Mouse (Mus musculus): ENCODE data around the gene Pmm1. TPM values are rescaled to one million over a fixed set of nuclear protein-coding genes. Genes with fewer than 3 reads are reported as not detected.
A peak's percentile ranks its signal among the peaks of the same experiment; 100 is the strongest.

Gene Pmm1
- total and polyA plus RNA-seq, 2 experiments from 2014 or later = 142 to 164 TPM

DNA sequence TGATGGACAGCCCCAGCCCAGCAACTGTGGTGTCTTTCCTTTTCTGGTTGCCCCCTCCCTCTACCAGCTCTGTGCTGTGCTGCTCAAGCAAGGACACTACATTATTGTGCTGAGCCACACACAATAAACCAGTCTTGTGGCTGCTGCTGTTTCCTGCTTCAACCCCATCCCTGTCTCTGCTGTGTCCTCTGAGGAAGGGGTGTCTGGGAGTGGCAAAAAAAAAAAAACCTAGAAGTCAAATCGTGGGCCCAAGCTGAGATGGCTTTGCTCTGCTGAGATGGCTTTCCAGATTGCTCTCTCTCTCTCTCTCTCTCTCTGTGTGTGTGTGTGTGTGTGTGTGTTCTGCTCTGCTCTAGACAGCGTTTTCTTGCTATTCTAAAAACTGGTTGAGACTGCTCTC is 7.7 kb upstream of the Pmm1 start:
- no peak overlapping the region for H3K4me3 ChIP-seq (ENCODE audit: low read length)
- H3K9ac ChIP-seq (replicated peaks; ENCODE audit: low read length) = no peak overlapping the region
- no peaks in the 10 kb centered on the region for H3K9me3 ChIP-seq (ENCODE audit: low read length)
- no peaks in the 10 kb centered on the region for H3K4me1 ChIP-seq (ENCODE audit: insufficient read depth, low read length)
- WGBS = 63% methylated on average over 2 of the region's 2 CpGs
- no peaks in the 10 kb centered on the region for H3K27me3 ChIP-seq (ENCODE audit: insufficient read depth, low read length)
- TF ChIP-seq CTCF (IDR thresholded peaks at IDR 0.05; ENCODE audit: low read depth) = no peak
- H3K36me3 ChIP-seq (ENCODE audit: insufficient read depth, low read length) = no peaks in the 10 kb centered on the region
- DNase-seq (ENCODE audit: low spot score) (no peak), ATAC-seq (no peak)
- no peak overlapping the region for H3K4me2 ChIP-seq (ENCODE audit: low read depth, low read length)
- no peak overlapping the region for H3K27ac ChIP-seq

DNA sequence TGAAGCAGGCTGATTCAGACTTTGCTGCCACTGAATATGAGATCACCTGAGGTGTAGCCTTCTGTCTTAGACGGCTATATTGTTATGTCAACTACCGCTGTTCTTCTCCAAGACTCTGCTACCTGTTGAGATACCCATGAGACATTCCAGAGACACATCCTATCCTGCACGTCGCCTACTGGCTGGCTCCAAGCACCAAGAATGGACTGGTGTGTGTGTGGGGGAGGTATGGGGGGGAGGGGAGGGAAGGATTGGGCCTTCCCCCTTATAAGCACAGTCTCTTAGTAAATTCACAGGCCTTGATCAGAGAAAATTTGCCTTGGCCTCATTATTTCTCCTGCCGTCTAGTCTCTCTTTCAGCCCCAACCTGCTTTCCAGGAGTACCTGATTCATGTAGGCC is 7.1 kb upstream of the Pmm1 start:
- ATAC-seq (no peak), DNase-seq (ENCODE audit: low spot score) (no peak)
- H3K4me1 ChIP-seq (ENCODE audit: insufficient read depth, low read length) = no peaks in the 10 kb centered on the region
- H3K9ac ChIP-seq (replicated peaks; ENCODE audit: low read length) = no peak overlapping the region
- no peak overlapping the region for H3K4me3 ChIP-seq (ENCODE audit: low read length)
- TF ChIP-seq CTCF (IDR thresholded peaks at IDR 0.05; ENCODE audit: low read depth) = no peak
- no peaks in the 10 kb centered on the region for H3K9me3 ChIP-seq (ENCODE audit: low read length)
- no peaks in the 10 kb centered on the region for H3K36me3 ChIP-seq (ENCODE audit: insufficient read depth, low read length)
- 94% methylated on average over 5 of the region's 5 CpGs for WGBS
- no peak overlapping the region for H3K27ac ChIP-seq
- H3K4me2 ChIP-seq (ENCODE audit: low read depth, low read length) = no peak overlapping the region
- H3K27me3 ChIP-seq (ENCODE audit: insufficient read depth, low read length) = no peaks in the 10 kb centered on the region

- Histone ChIP-seq H3K27ac (no peak overlapping the region), H3K36me3 (ENCODE audit: insufficient read depth, low read length) (no peaks in the 10 kb centered on the region)
These were observed 5.5 kb upstream of the Pmm1 start for GRCm38 (mm10) chr15:81966062-81966829.

DNA sequence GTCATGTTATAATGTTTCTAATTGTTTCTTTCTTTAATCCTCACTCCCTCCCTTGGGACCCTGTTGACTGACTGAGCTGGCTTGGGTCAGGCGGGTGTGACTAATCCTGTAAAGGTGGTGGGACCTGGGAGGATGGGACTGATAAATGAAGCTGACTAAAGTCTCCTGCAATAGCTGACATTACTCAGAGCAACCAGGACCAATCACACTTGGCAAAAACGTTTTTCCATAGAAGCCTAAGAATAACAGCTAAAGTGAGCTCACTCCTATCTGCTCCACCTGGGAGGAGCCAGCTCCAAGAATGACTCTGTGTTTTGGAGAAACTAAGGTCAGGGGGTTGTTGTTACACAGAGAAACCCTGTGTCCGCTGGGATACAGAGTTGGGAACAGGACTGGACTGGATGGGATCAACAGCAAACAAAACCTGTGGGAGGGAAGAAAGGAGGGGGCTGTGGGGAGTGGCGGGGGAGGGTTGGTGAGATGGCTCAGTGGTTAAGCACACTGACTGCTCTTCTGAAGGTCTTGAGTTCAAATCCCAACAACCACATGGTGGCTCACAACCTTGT is 4.3 kb upstream of the Pmm1 start:
- Histone ChIP-seq H3K9me3 (ENCODE audit: low read length) (no peaks in the 10 kb centered on the region), H3K4me2 (ENCODE audit: low read depth, low read length) (no peak overlapping the region), H3K4me1 (ENCODE audit: insufficient read depth, low read length) (no peaks in the 10 kb centered on the region), H3K4me3 (ENCODE audit: low read length) (no peak overlapping the region), H3K9ac (replicated peaks; ENCODE audit: low read length) (no peak overlapping the region), H3K27ac (no peak overlapping the region), H3K27me3 (ENCODE audit: insufficient read depth, low read length) (no peaks in the 10 kb centered on the region), H3K36me3 (ENCODE audit: insufficient read depth, low read length) (no peaks in the 10 kb centered on the region)
- no peak for DNase-seq (ENCODE audit: low spot score)
- WGBS = 52% methylated on average over 4 of the region's 4 CpGs
- no peak for ATAC-seq
- TF ChIP-seq CTCF (IDR thresholded peaks at IDR 0.05; ENCODE audit: low read depth) = no peak

More at GRCm38 (mm10) chr15:81966062-81966829, 5.5 kb upstream of the Pmm1 start:
- Histone ChIP-seq H3K27me3 (ENCODE audit: insufficient read depth, low read length) (no peaks in the 10 kb centered on the region), H3K4me3 (ENCODE audit: low read length) (no peak overlapping the region), H3K9me3 (ENCODE audit: low read length) (no peaks in the 10 kb centered on the region), H3K4me2 (ENCODE audit: low read depth, low read length) (no peak overlapping the region), H3K4me1 (ENCODE audit: insufficient read depth, low read length) (no peaks in the 10 kb centered on the region), H3K9ac (replicated peaks; ENCODE audit: low read length) (no peak overlapping the region)
- no peak for TF ChIP-seq CTCF (IDR thresholded peaks at IDR 0.05; ENCODE audit: low read depth)
- DNase-seq (ENCODE audit: low spot score) (no peak), ATAC-seq (no peak)
- 83% methylated on average over 13 of the region's 14 CpGs for WGBS

GRCm38 (mm10) chr15:81964262-81964661 is 3.5 kb upstream of the Pmm1 start:
- ATAC-seq (no peak), DNase-seq (ENCODE audit: low spot score) (no peak)
- WGBS = 79% methylated on average over 1 of the region's 1 CpGs
- Histone ChIP-seq H3K4me3 (ENCODE audit: low read length) (no peak overlapping the region), H3K9me3 (ENCODE audit: low read length) (no peaks in the 10 kb centered on the region), H3K9ac (replicated peaks; ENCODE audit: low read length) (no peak overlapping the region), H3K36me3 (ENCODE audit: insufficient read depth, low read length) (no peaks in the 10 kb centered on the region), H3K4me2 (ENCODE audit: low read depth, low read length) (no peak overlapping the region), H3K27ac (no peak overlapping the region), H3K4me1 (ENCODE audit: insufficient read depth, low read length) (no peaks in the 10 kb centered on the region), H3K27me3 (ENCODE audit: insufficient read depth, low read length) (no peaks in the 10 kb centered on the region)
- no peak for TF ChIP-seq CTCF (IDR thresholded peaks at IDR 0.05; ENCODE audit: low read depth)

DNA sequence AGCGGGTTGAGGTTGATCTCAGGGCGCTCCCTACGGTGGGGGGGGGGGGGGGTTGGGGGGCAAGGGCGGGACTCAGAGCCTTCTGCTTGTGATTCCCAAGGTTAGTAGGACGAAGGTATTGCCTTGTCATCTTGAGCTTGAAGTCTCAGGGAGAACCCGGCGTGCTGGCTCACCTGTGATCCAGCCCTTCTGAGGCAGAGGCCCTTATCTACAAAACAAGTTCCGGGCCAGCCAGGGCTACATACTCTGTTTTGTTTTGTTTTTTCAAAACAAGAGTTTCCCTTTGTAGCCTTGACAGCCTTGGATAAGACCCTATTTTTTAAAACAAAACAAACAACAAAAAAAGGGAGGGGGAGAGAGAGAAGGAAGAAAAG is 335 bp upstream of the Pmm1 start:
- WGBS = under 1% methylated on average over 7 of the region's 8 CpGs
- Histone ChIP-seq H3K9me3 (ENCODE audit: low read length) (no peaks in the 10 kb centered on the region), H3K4me1 (ENCODE audit: insufficient read depth, low read length) (no peaks in the 10 kb centered on the region), H3K27ac (peak overlapping the region; percentile 92), H3K36me3 (ENCODE audit: insufficient read depth, low read length) (no peaks in the 10 kb centered on the region), H3K4me2 (ENCODE audit: low read depth, low read length) (peak overlapping the region; percentile 80), H3K27me3 (ENCODE audit: insufficient read depth, low read length) (no peaks in the 10 kb centered on the region), H3K4me3 (ENCODE audit: low read length) (peak overlapping the region; percentile 61), H3K9ac (replicated peaks; ENCODE audit: low read length) (peak overlapping the region; percentile 57; the same call in 1 of the 2 replicates)
- ATAC-seq (no peak), DNase-seq (ENCODE audit: low spot score) (no peak)
- no peak for TF ChIP-seq CTCF (IDR thresholded peaks at IDR 0.05; ENCODE audit: low read depth)

- H3K9ac ChIP-seq (replicated peaks; ENCODE audit: low read length) = no peak overlapping the region
- no peaks in the 10 kb centered on the region for H3K27me3 ChIP-seq (ENCODE audit: insufficient read depth, low read length)
- H3K27ac ChIP-seq = no peak overlapping the region
- peaks cover 16% of the 10 kb centered on the region; the same call in 1 of the 2 replicates for H3K36me3 ChIP-seq (ENCODE audit: insufficient read depth, low read length)
- 90% methylated on average over 3 of the region's 3 CpGs for WGBS
- no peak for ATAC-seq
- no peaks in the 10 kb centered on the region for H3K9me3 ChIP-seq (ENCODE audit: low read length)
- no peak overlapping the region for H3K4me3 ChIP-seq (ENCODE audit: low read length)
- no peaks in the 10 kb centered on the region for H3K4me1 ChIP-seq (ENCODE audit: insufficient read depth, low read length)
- no peak for DNase-seq (ENCODE audit: low spot score)
- TF ChIP-seq CTCF (IDR thresholded peaks at IDR 0.05; ENCODE audit: low read depth) = no peak
- H3K4me2 ChIP-seq (ENCODE audit: low read depth, low read length) = peak overlapping the region; percentile 80; the same call in 1 of the 2 replicates
These were observed 1.8 kb downstream of the Pmm1 start for GRCm38 (mm10) chr15:81958906-81959305.
